Mouse (Mus musculus): ENCODE data around the gene Top1. TPM values are rescaled to one million over a fixed set of nuclear protein-coding genes. Genes with fewer than 3 reads are reported as not detected.

Gene Top1
- total and polyA plus RNA-seq, 2 experiments: 6.2 to 26.1 TPM

GRCm38 (mm10) chr2:160763816-160764215 lies 118.1 kb downstream of the Top1 start:
- Histone ChIP-seq H3K4me1 (ENCODE audit: control insufficient read depth, insufficient read depth, low read length) (peaks cover 3% of the 10 kb centered on the region; the same call in 1 of the 2 replicates), H3K36me3 (ENCODE audit: control insufficient read depth, insufficient read depth, low read length) (peaks cover 10% of the 10 kb centered on the region), H3K9ac (ENCODE audit: low read depth, low read length) (no peak overlapping the region), H3K4me3 (ENCODE audit: insufficient read depth, low read depth, low read length) (no peak overlapping the region), H3K27me3 (ENCODE audit: control insufficient read depth, insufficient read depth, low read length) (no peaks in the 10 kb centered on the region), H3K79me2 (ENCODE audit: control insufficient read depth, insufficient read depth, low read length) (no peaks in the 10 kb centered on the region), H3K27ac (replicated peaks; ENCODE audit: insufficient read depth, low read depth, low read length) (no peak overlapping the region)
- TF ChIP-seq CTCF (IDR thresholded peaks at IDR 0.05; ENCODE audit: low read depth, low read length): no peak
- 75% methylated on average over 3 of the region's 3 CpGs for WGBS
- DNase-seq (ENCODE audit: extremely low read depth, low read depth, low spot score): no peak

GRCm38 (mm10) chr2:160764386-160764785 lies 118.7 kb downstream of the Top1 start:
- Histone ChIP-seq H3K36me3 (ENCODE audit: control insufficient read depth, insufficient read depth, low read length) (peaks cover 11% of the 10 kb centered on the region), H3K27ac (replicated peaks; ENCODE audit: insufficient read depth, low read depth, low read length) (no peak overlapping the region), H3K9ac (ENCODE audit: low read depth, low read length) (no peak overlapping the region), H3K79me2 (ENCODE audit: control insufficient read depth, insufficient read depth, low read length) (no peaks in the 10 kb centered on the region), H3K4me3 (ENCODE audit: insufficient read depth, low read depth, low read length) (no peak overlapping the region), H3K27me3 (ENCODE audit: control insufficient read depth, insufficient read depth, low read length) (no peaks in the 10 kb centered on the region), H3K4me1 (ENCODE audit: control insufficient read depth, insufficient read depth, low read length) (peaks cover 3% of the 10 kb centered on the region; the same call in 1 of the 2 replicates)
- 88% methylated on average over 2 of the region's 2 CpGs for WGBS
- no peak for TF ChIP-seq CTCF (IDR thresholded peaks at IDR 0.05; ENCODE audit: low read depth, low read length)
- TF ChIP-seq POLR2A (IDR thresholded peaks at IDR 0.05; ENCODE audit: extremely low read depth, insufficient read depth, low read length): no peak
- no peak for DNase-seq (ENCODE audit: extremely low read depth, low read depth, low spot score)

- DNase-seq (ENCODE audit: extremely low read depth, low read depth, low spot score): no peak
Measured at GRCm38 (mm10) chr2:160765096-160765495, 119.4 kb downstream of the Top1 start.

GRCm38 (mm10) chr2:160766371-160766771 lies 120.7 kb downstream of the Top1 start:
- H3K4me1 ChIP-seq (ENCODE audit: control insufficient read depth, insufficient read depth, low read length): 0 out of 2 replicates have a peak, but pooled peaks cover 3% of the 10 kb centered on the region
- peak overlapping the region; percentile 10; the same call in 1 of the 2 replicates for H3K27ac ChIP-seq (replicated peaks; ENCODE audit: insufficient read depth, low read depth, low read length)
- peak; percentile 43 for DNase-seq (ENCODE audit: extremely low read depth, low read depth, low spot score)
- no peak overlapping the region for H3K9ac ChIP-seq (ENCODE audit: low read depth, low read length)
- H3K36me3 ChIP-seq (ENCODE audit: control insufficient read depth, insufficient read depth, low read length): peaks cover 20% of the 10 kb centered on the region
- H3K4me3 ChIP-seq (ENCODE audit: insufficient read depth, low read depth, low read length): no peak overlapping the region
- WGBS: 67% methylated on average over 5 of the region's 5 CpGs
- H3K79me2 ChIP-seq (ENCODE audit: control insufficient read depth, insufficient read depth, low read length): no peaks in the 10 kb centered on the region
- TF ChIP-seq POLR2A (IDR thresholded peaks at IDR 0.05; ENCODE audit: extremely low read depth, insufficient read depth, low read length): no peak
- TF ChIP-seq CTCF (IDR thresholded peaks at IDR 0.05; ENCODE audit: low read depth, low read length): no peak
- H3K27me3 ChIP-seq (ENCODE audit: control insufficient read depth, insufficient read depth, low read length): no peaks in the 10 kb centered on the region

More at GRCm38 (mm10) chr2:160765096-160765495, 119.4 kb downstream of the Top1 start:
- no peaks in the 10 kb centered on the region for H3K79me2 ChIP-seq (ENCODE audit: control insufficient read depth, insufficient read depth, low read length)
- no peak overlapping the region for H3K4me3 ChIP-seq (ENCODE audit: insufficient read depth, low read depth, low read length)
- WGBS: 57% methylated on average over 3 of the region's 3 CpGs
- H3K27ac ChIP-seq (replicated peaks; ENCODE audit: insufficient read depth, low read depth, low read length): no peak overlapping the region
- no peak overlapping the region for H3K9ac ChIP-seq (ENCODE audit: low read depth, low read length)
- peaks cover 3% of the 10 kb centered on the region; the same call in 1 of the 2 replicates for H3K4me1 ChIP-seq (ENCODE audit: control insufficient read depth, insufficient read depth, low read length)
- H3K27me3 ChIP-seq (ENCODE audit: control insufficient read depth, insufficient read depth, low read length): no peaks in the 10 kb centered on the region
- H3K36me3 ChIP-seq (ENCODE audit: control insufficient read depth, insufficient read depth, low read length): peaks cover 15% of the 10 kb centered on the region
- no peak for TF ChIP-seq CTCF (IDR thresholded peaks at IDR 0.05; ENCODE audit: low read depth, low read length)
- TF ChIP-seq POLR2A (IDR thresholded peaks at IDR 0.05; ENCODE audit: extremely low read depth, insufficient read depth, low read length): no peak

GRCm38 (mm10) chr2:160767201-160767600 lies 121.5 kb downstream of the Top1 start:
- Histone ChIP-seq H3K9ac (ENCODE audit: low read depth, low read length) (no peak overlapping the region), H3K36me3 (ENCODE audit: control insufficient read depth, insufficient read depth, low read length) (peaks cover 14% of the 10 kb centered on the region; the same call in 1 of the 2 replicates), H3K27ac (replicated peaks; ENCODE audit: insufficient read depth, low read depth, low read length) (no peak overlapping the region), H3K4me1 (ENCODE audit: control insufficient read depth, insufficient read depth, low read length) (0 out of 2 replicates have a peak, but pooled peaks cover 3% of the 10 kb centered on the region), H3K27me3 (ENCODE audit: control insufficient read depth, insufficient read depth, low read length) (no peaks in the 10 kb centered on the region), H3K79me2 (ENCODE audit: control insufficient read depth, insufficient read depth, low read length) (no peaks in the 10 kb centered on the region), H3K4me3 (ENCODE audit: insufficient read depth, low read depth, low read length) (no peak overlapping the region)
- 99% methylated on average over 2 of the region's 2 CpGs for WGBS
- TF ChIP-seq POLR2A (IDR thresholded peaks at IDR 0.05; ENCODE audit: extremely low read depth, insufficient read depth, low read length) (no peak), CTCF (IDR thresholded peaks at IDR 0.05; ENCODE audit: low read depth, low read length) (no peak)
- DNase-seq (ENCODE audit: extremely low read depth, low read depth, low spot score): no peak

GRCm38 (mm10) chr2:160768097-160768695 lies 122.5 kb downstream of the Top1 start:
- no peak overlapping the region for H3K4me3 ChIP-seq (ENCODE audit: insufficient read depth, low read depth, low read length)
- H3K27ac ChIP-seq (replicated peaks; ENCODE audit: insufficient read depth, low read depth, low read length): no peak overlapping the region
- H3K9ac ChIP-seq (ENCODE audit: low read depth, low read length): no peak overlapping the region
- no peaks in the 10 kb centered on the region for H3K79me2 ChIP-seq (ENCODE audit: control insufficient read depth, insufficient read depth, low read length)
- WGBS: 74% methylated on average over 4 of the region's 4 CpGs
- TF ChIP-seq POLR2A (IDR thresholded peaks at IDR 0.05; ENCODE audit: extremely low read depth, insufficient read depth, low read length) (no peak), CTCF (IDR thresholded peaks at IDR 0.05; ENCODE audit: low read depth, low read length) (no peak)
- no peaks in the 10 kb centered on the region for H3K27me3 ChIP-seq (ENCODE audit: control insufficient read depth, insufficient read depth, low read length)
- peaks cover 17% of the 10 kb centered on the region; the same call in 1 of the 2 replicates for H3K36me3 ChIP-seq (ENCODE audit: control insufficient read depth, insufficient read depth, low read length)
- H3K4me1 ChIP-seq (ENCODE audit: control insufficient read depth, insufficient read depth, low read length): 0 out of 2 replicates have a peak, but pooled peaks cover 3% of the 10 kb centered on the region
- no peak for DNase-seq (ENCODE audit: extremely low read depth, low read depth, low spot score)

All from liver, adult 2 months (tissue).